Mouse (Mus musculus): ENCODE data around the gene Gna15.

DNA sequence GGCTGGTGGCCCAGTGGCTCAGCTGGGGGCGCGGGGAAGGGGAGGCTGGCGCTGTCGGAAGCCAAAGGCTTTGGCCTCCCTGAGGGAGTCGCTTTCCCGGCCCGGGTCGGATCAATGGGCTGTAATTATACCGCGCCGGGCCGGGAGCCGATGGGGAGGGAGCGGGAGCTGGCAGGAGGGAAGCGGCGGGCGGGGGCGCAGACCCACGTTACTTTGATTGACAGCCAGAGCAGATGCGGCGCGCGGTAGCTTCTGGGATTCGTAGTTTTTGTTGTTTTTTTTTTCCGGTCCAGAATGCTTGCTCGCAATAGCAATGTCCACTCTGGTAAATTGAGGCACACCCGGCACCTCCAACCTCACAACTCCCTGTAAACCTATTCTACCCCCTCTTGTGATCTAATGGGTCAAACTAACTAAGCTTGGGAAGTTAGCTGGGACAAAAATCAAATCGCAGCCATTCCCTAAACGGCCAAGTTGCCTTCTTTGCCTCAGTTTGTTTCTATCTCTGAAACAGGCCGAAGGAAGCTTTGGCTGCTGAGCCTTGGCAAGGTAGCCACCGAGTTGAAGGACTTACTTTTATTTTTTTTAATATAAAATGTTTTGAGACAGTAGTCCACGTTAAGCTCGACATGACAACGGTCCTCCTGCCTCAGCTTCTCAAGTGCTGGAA is 46.9 kb upstream of the Gna15 start:
- TF ChIP-seq CTCF (IDR thresholded peaks at IDR 0.05) (no peak), EP300 (IDR thresholded peaks at IDR 0.05) (no peak)
